Mouse (Mus musculus): ENCODE measurements around the gene Epb41l5. TPM values are rescaled to one million over a fixed set of nuclear protein-coding genes. Genes with fewer than 3 reads are reported as not detected.

The Epb41l5 gene
- polyA plus RNA-seq, 1 experiment from 2014 or later = 12.4 TPM

DNA sequence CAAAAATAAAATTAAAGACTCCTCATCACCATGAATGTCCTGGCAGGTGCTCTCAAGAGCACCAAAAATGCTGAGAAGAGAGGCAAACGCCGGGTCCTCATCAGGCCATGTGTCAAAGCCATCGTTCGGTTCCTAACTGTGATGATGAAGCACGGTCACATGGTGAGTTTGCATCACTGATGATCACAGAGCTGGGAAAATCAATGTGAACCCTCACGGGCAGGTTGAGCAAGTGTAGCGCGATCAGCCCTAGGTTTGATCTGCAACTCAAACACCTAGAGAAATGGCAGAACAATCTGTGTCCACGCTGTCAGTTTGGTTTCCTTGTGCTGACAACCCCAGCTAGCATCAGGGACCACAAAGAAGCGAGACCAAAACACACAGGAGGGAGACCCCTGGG lies 149.3 kb downstream of the Epb41l5 start:
- H3K4me1 ChIP-seq (replicated peaks) = peaks cover 23% of the 10 kb centered on the region
- H3K36me3 ChIP-seq = peaks cover 4% of the 10 kb centered on the region
- no peak overlapping the region for H3K9ac ChIP-seq (replicated peaks)
- H3K27ac ChIP-seq = no peak overlapping the region
- WGBS = 93% methylated on average over 10 of the region's 10 CpGs
- no peak overlapping the region for H3K4me3 ChIP-seq (replicated peaks)
- no peaks in the 10 kb centered on the region for H3K27me3 ChIP-seq
- ATAC-seq (ENCODE audit: insufficient number of reproducible peaks, insufficient read depth, low FRiP score, low TSS enrichment, low read depth) = no peak
- H3K4me2 ChIP-seq = no peak overlapping the region
- no peaks in the 10 kb centered on the region for H3K9me3 ChIP-seq

GRCm38 (mm10) chr1:119498536-119499231 lies 150.1 kb downstream of the Epb41l5 start:
- Histone ChIP-seq H3K36me3 (peaks cover 4% of the 10 kb centered on the region), H3K4me1 (replicated peaks) (peaks cover 19% of the 10 kb centered on the region), H3K27ac (no peak overlapping the region), H3K27me3 (no peaks in the 10 kb centered on the region), H3K9me3 (no peaks in the 10 kb centered on the region), H3K9ac (replicated peaks) (no peak overlapping the region), H3K4me3 (replicated peaks) (no peak overlapping the region), H3K4me2 (no peak overlapping the region)
- ATAC-seq (ENCODE audit: insufficient number of reproducible peaks, insufficient read depth, low FRiP score, low TSS enrichment, low read depth) = no peak
- 83% methylated on average over 9 of the region's 9 CpGs for WGBS

- 82% methylated on average over 5 of the region's 5 CpGs for WGBS
- Histone ChIP-seq H3K4me1 (replicated peaks) (peaks cover 8% of the 10 kb centered on the region), H3K4me2 (no peak overlapping the region), H3K4me3 (replicated peaks) (no peak overlapping the region), H3K36me3 (peaks cover 4% of the 10 kb centered on the region), H3K27me3 (no peaks in the 10 kb centered on the region), H3K9me3 (no peaks in the 10 kb centered on the region), H3K27ac (no peak overlapping the region), H3K9ac (replicated peaks) (no peak overlapping the region)
- no peak for ATAC-seq (ENCODE audit: insufficient number of reproducible peaks, insufficient read depth, low FRiP score, low TSS enrichment, low read depth)
Observed at GRCm38 (mm10) chr1:119497346-119498004, 151.3 kb downstream of the Epb41l5 start.

- no peaks in the 10 kb centered on the region for H3K27me3 ChIP-seq
- H3K9ac ChIP-seq (replicated peaks) = no peak overlapping the region
- no peak overlapping the region for H3K4me3 ChIP-seq (replicated peaks)
- peaks cover under 1% of the 10 kb centered on the region for H3K36me3 ChIP-seq
- ATAC-seq (ENCODE audit: insufficient number of reproducible peaks, insufficient read depth, low FRiP score, low TSS enrichment, low read depth) = no peak
- 83% methylated on average over 6 of the region's 6 CpGs for WGBS
- H3K4me1 ChIP-seq (replicated peaks) = peaks cover 28% of the 10 kb centered on the region
- no peak overlapping the region for H3K4me2 ChIP-seq
- no peaks in the 10 kb centered on the region for H3K9me3 ChIP-seq
- no peak overlapping the region for H3K27ac ChIP-seq
Observed at GRCm38 (mm10) chr1:119495396-119495775, 153.4 kb downstream of the Epb41l5 start.

Other genes with a start within 250 kb of the Epb41l5 start
- 0.36 and 0.41 TPM in 2 replicates for gene Inhbb, start 226.8 kb downstream of the Epb41l5 start, polyA plus RNA-seq (2016; fragmentation: Nextera tagmentation; extraction: Ambion mirVana)
- gene Ralb, start 144.2 kb downstream of the Epb41l5 start, polyA plus RNA-seq (2016; fragmentation: Nextera tagmentation; extraction: Ambion mirVana) = 112 TPM in 2 replicates
- 23.2 and 24.7 TPM in 2 replicates for gene Tmem185b, start 122.8 kb downstream of the Epb41l5 start, polyA plus RNA-seq (2016; fragmentation: Nextera tagmentation; extraction: Ambion mirVana)
- gene Ptpn4, start 188.6 kb upstream of the Epb41l5 start, polyA plus RNA-seq (2016; fragmentation: Nextera tagmentation; extraction: Ambion mirVana) = 5.6 and 6.7 TPM in 2 replicates